Mouse (Mus musculus): ENCODE results near the gene Gm13040.
"Not testable (repeated sequence)": the region's sequence is repeated elsewhere in the genome, so short reads cannot be mapped to it uniquely, and the experiment has no call there.

Gm13040 gene

DNA sequence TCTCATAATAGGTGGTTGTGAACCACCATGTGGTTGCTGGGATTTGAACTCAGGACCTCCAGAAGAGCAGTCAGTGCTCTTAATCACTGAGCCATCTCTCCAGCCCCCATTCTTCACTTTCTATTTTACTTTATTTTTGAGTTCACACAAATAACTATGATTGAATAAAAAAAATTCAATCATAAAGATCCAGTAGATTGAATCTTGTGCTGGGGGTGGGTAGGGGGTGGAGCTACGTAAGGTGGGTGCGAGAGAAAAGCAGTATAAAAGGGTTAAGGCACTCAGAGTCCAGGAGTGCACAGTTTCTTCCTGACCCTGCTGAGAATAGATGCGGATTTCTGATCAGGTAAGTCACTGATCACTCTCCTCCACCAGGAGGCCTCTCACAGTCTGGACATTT lies at the start of gene Gm13040:
Gm13040 (plus strand) TSS at position 301 of the 400 bp plus-strand sequence.
- DNase-seq (ENCODE audit: low read depth, low spot score): not testable (repeated sequence)

DNA sequence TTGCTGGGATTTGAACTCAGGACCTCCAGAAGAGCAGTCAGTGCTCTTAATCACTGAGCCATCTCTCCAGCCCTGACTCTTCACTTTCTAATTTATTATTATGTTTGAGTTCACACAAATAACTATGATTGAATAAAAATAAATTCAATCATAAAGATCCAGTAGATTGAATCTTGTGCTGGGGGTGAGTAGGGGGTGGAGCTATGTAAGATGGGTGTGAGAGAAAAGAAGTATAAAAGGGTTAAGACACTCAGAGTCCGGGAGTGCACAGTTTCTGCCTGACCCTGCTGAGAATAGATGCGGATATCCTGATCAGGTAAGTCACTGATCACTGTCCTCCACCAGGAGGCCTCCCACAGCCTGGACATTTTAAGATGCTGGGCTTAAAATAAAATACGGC lies 24.7 kb upstream of the Gm13040 start, which contains the start of gene Gm13043:
Gm13043 (plus strand) TSS at position 301 of the 400 bp plus-strand sequence.
- no peak for DNase-seq (ENCODE audit: low read depth, low spot score)

DNA sequence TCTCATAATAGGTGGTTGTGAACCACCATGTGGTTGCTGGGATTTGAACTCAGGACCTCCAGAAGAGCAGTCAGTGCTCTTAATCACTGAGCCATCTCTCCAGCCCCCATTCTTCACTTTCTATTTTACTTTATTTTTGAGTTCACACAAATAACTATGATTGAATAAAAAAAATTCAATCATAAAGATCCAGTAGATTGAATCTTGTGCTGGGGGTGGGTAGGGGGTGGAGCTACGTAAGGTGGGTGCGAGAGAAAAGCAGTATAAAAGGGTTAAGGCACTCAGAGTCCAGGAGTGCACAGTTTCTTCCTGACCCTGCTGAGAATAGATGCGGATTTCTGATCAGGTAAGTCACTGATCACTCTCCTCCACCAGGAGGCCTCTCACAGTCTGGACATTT lies 15.6 kb downstream of the Gm13040 start, which contains the start of the genes BC080695 and Gm13057:
BC080695 (plus strand) TSS at position 301 of the 400 bp plus-strand sequence.
Gm13057 (plus strand) TSS at position 310 of the 400 bp plus-strand sequence.
- DNase-seq (ENCODE audit: low read depth, low spot score): not testable (repeated sequence)

Data from telencephalon, adult 2 months (tissue).